Mouse (Mus musculus): ENCODE data around the gene Tcf20. TPM values are rescaled to one million over a fixed set of nuclear protein-coding genes. Genes with fewer than 3 reads are reported as not detected.

Gene Tcf20
- total and polyA plus RNA-seq, 2 experiments from 2014 or later, result 3.0 to 36.7 TPM

- H3K4me1 ChIP-seq (ENCODE audit: control insufficient read depth, insufficient read depth), result peaks cover 29% of the 10 kb centered on the region
- TF ChIP-seq CTCF (IDR thresholded peaks at IDR 0.05; ENCODE audit: low read depth) (no peak), EP300 (IDR thresholded peaks at IDR 0.05; ENCODE audit: low read depth) (no peak)
- H3K4me3 ChIP-seq (ENCODE audit: low read depth, low read length), result no peak overlapping the region
- no peak overlapping the region for H3K27ac ChIP-seq (ENCODE audit: low read depth)
- DNase-seq (ENCODE audit: low spot score), result no peak
- H3K27me3 ChIP-seq (ENCODE audit: control insufficient read depth, insufficient read depth, low read length), result peaks cover 42% of the 10 kb centered on the region
- H3K9ac ChIP-seq (replicated peaks; ENCODE audit: low read depth, low read length), result no peak overlapping the region
- WGBS, result 37% methylated on average over 4 of the region's 4 CpGs
- ATAC-seq (ENCODE audit: insufficient read depth, low read depth), result no peak
- H3K4me2 ChIP-seq (ENCODE audit: low read depth, low read length), result no peak overlapping the region
- no peaks in the 10 kb centered on the region for H3K9me3 ChIP-seq (replicated peaks; ENCODE audit: control insufficient read depth, low read length)
- no peaks in the 10 kb centered on the region for H3K36me3 ChIP-seq (replicated peaks; ENCODE audit: control insufficient read depth, insufficient read depth, low read length)
Observed at GRCm38 (mm10) chr15:82956721-82957120, 31.0 kb downstream of the Tcf20 start.

- no peak overlapping the region for H3K27ac ChIP-seq (ENCODE audit: low read depth)
- H3K4me1 ChIP-seq (ENCODE audit: control insufficient read depth, insufficient read depth), result peaks cover 29% of the 10 kb centered on the region
Observed at GRCm38 (mm10) chr15:82956310-82956709, 31.4 kb downstream of the Tcf20 start.

GRCm38 (mm10) chr15:82955286-82955685, 32.4 kb downstream of the Tcf20 start:
- Histone ChIP-seq H3K36me3 (replicated peaks; ENCODE audit: control insufficient read depth, insufficient read depth, low read length) (no peaks in the 10 kb centered on the region), H3K27me3 (ENCODE audit: control insufficient read depth, insufficient read depth, low read length) (peaks cover 37% of the 10 kb centered on the region), H3K4me3 (ENCODE audit: low read depth, low read length) (no peak overlapping the region), H3K9ac (replicated peaks; ENCODE audit: low read depth, low read length) (no peak overlapping the region), H3K4me2 (ENCODE audit: low read depth, low read length) (no peak overlapping the region), H3K27ac (ENCODE audit: low read depth) (no peak overlapping the region), H3K9me3 (replicated peaks; ENCODE audit: control insufficient read depth, low read length) (no peaks in the 10 kb centered on the region), H3K4me1 (ENCODE audit: control insufficient read depth, insufficient read depth) (peaks cover 20% of the 10 kb centered on the region)
- 81% methylated on average over 8 of the region's 8 CpGs for WGBS
- TF ChIP-seq EP300 (IDR thresholded peaks at IDR 0.05; ENCODE audit: low read depth) (no peak), CTCF (IDR thresholded peaks at IDR 0.05; ENCODE audit: low read depth) (no peak)
- DNase-seq (ENCODE audit: low spot score), result no peak
- ATAC-seq (ENCODE audit: insufficient read depth, low read depth), result no peak

More at GRCm38 (mm10) chr15:82956310-82956709, 31.4 kb downstream of the Tcf20 start:
- Histone ChIP-seq H3K4me2 (ENCODE audit: low read depth, low read length) (no peak overlapping the region), H3K9me3 (replicated peaks; ENCODE audit: control insufficient read depth, low read length) (no peaks in the 10 kb centered on the region), H3K36me3 (replicated peaks; ENCODE audit: control insufficient read depth, insufficient read depth, low read length) (no peaks in the 10 kb centered on the region), H3K4me3 (ENCODE audit: low read depth, low read length) (no peak overlapping the region), H3K27me3 (ENCODE audit: control insufficient read depth, insufficient read depth, low read length) (peaks cover 42% of the 10 kb centered on the region), H3K9ac (replicated peaks; ENCODE audit: low read depth, low read length) (no peak overlapping the region)
- DNase-seq (ENCODE audit: low spot score) (no peak), ATAC-seq (ENCODE audit: insufficient read depth, low read depth) (no peak)
- TF ChIP-seq CTCF (IDR thresholded peaks at IDR 0.05; ENCODE audit: low read depth) (no peak), EP300 (IDR thresholded peaks at IDR 0.05; ENCODE audit: low read depth) (no peak)
- WGBS, result 82% methylated on average over 3 of the region's 3 CpGs

GRCm38 (mm10) chr15:82954034-82954433, 33.6 kb downstream of the Tcf20 start:
- no peak overlapping the region for H3K27ac ChIP-seq (ENCODE audit: low read depth)
- TF ChIP-seq EP300 (IDR thresholded peaks at IDR 0.05; ENCODE audit: low read depth) (no peak), CTCF (IDR thresholded peaks at IDR 0.05; ENCODE audit: low read depth) (no peak)
- no peak for ATAC-seq (ENCODE audit: insufficient read depth, low read depth)
- 61% methylated on average over 5 of the region's 5 CpGs for WGBS
- H3K9me3 ChIP-seq (replicated peaks; ENCODE audit: control insufficient read depth, low read length), result no peaks in the 10 kb centered on the region
- no peaks in the 10 kb centered on the region for H3K36me3 ChIP-seq (replicated peaks; ENCODE audit: control insufficient read depth, insufficient read depth, low read length)
- H3K27me3 ChIP-seq (ENCODE audit: control insufficient read depth, insufficient read depth, low read length), result peaks cover 29% of the 10 kb centered on the region
- H3K4me1 ChIP-seq (ENCODE audit: control insufficient read depth, insufficient read depth), result peaks cover 19% of the 10 kb centered on the region
- no peak overlapping the region for H3K4me2 ChIP-seq (ENCODE audit: low read depth, low read length)
- H3K4me3 ChIP-seq (ENCODE audit: low read depth, low read length), result no peak overlapping the region
- H3K9ac ChIP-seq (replicated peaks; ENCODE audit: low read depth, low read length), result no peak overlapping the region
- no peak for DNase-seq (ENCODE audit: low spot score)

GRCm38 (mm10) chr15:82953096-82953495, 34.6 kb downstream of the Tcf20 start:
- DNase-seq (ENCODE audit: low spot score), result no peak
- H3K4me1 ChIP-seq (ENCODE audit: control insufficient read depth, insufficient read depth), result 0 out of 2 replicates have a peak, but pooled peaks cover 9% of the 10 kb centered on the region
- no peaks in the 10 kb centered on the region for H3K36me3 ChIP-seq (replicated peaks; ENCODE audit: control insufficient read depth, insufficient read depth, low read length)
- H3K4me2 ChIP-seq (ENCODE audit: low read depth, low read length), result no peak overlapping the region
- H3K27me3 ChIP-seq (ENCODE audit: control insufficient read depth, insufficient read depth, low read length), result peaks cover 30% of the 10 kb centered on the region
- H3K9me3 ChIP-seq (replicated peaks; ENCODE audit: control insufficient read depth, low read length), result no peaks in the 10 kb centered on the region
- no peak overlapping the region for H3K27ac ChIP-seq (ENCODE audit: low read depth)
- H3K9ac ChIP-seq (replicated peaks; ENCODE audit: low read depth, low read length), result no peak overlapping the region
- WGBS, result 57% methylated on average over 4 of the region's 4 CpGs
- no peak for TF ChIP-seq EP300 (IDR thresholded peaks at IDR 0.05; ENCODE audit: low read depth)
- no peak for TF ChIP-seq CTCF (IDR thresholded peaks at IDR 0.05; ENCODE audit: low read depth)
- ATAC-seq (ENCODE audit: insufficient read depth, low read depth), result no peak
- no peak overlapping the region for H3K4me3 ChIP-seq (ENCODE audit: low read depth, low read length)

- WGBS, result 21% methylated on average over 20 of the region's 20 CpGs
- no peak overlapping the region for H3K27ac ChIP-seq (ENCODE audit: low read depth)
- no peak overlapping the region for H3K9ac ChIP-seq (replicated peaks; ENCODE audit: low read depth, low read length)
- H3K27me3 ChIP-seq (ENCODE audit: control insufficient read depth, insufficient read depth, low read length), result peaks cover 35% of the 10 kb centered on the region
- ATAC-seq (ENCODE audit: insufficient read depth, low read depth), result 0 out of 2 replicates have a peak, but pooled peaks have one; percentile 25
- H3K4me3 ChIP-seq (ENCODE audit: low read depth, low read length), result no peak overlapping the region
- DNase-seq (ENCODE audit: low spot score), result no peak
- no peak for TF ChIP-seq CTCF (IDR thresholded peaks at IDR 0.05; ENCODE audit: low read depth)
- TF ChIP-seq EP300 (IDR thresholded peaks at IDR 0.05; ENCODE audit: low read depth), result no peak
- H3K4me2 ChIP-seq (ENCODE audit: low read depth, low read length), result 0 out of 2 replicates have a peak overlapping the region, but pooled peaks have one; percentile 11
- H3K36me3 ChIP-seq (replicated peaks; ENCODE audit: control insufficient read depth, insufficient read depth, low read length), result no peaks in the 10 kb centered on the region
- 0 out of 2 replicates have a peak, but pooled peaks cover 6% of the 10 kb centered on the region for H3K4me1 ChIP-seq (ENCODE audit: control insufficient read depth, insufficient read depth)
- no peaks in the 10 kb centered on the region for H3K9me3 ChIP-seq (replicated peaks; ENCODE audit: control insufficient read depth, low read length)
Observed at GRCm38 (mm10) chr15:82952292-82952705, 35.4 kb downstream of the Tcf20 start.
